Mouse (Mus musculus) CH12.LX (cell line): ENCODE measurements around the gene Ucn. TPM values are rescaled to one million over a fixed set of nuclear protein-coding genes. Genes with fewer than 3 reads are reported as not detected.

Experiments used
- DNase-seq: peaks from one replicate; pipeline ENCODE4 v3.0.0-alpha.2; 2013; ENCODE audit errors: extremely low read depth
- H3K27ac ChIP-seq: 2 replicates; pipeline ENCODE4 v1.5.1; 2012; ENCODE audit warnings: low read depth, mild to moderate bottlenecking, control low read depth, moderate library complexity; ENCODE audit not compliant: insufficient read depth
- H3K27me3 ChIP-seq: replicated peaks from 2 replicates; pipeline ENCODE3; 2012; ENCODE audit warnings: inconsistent platforms
- H3K36me3 ChIP-seq, 2 experiments: replicated peaks in 1 of 2; 2 replicates each; pipeline versions ENCODE3 to v1.6.1; 2012; ENCODE audit warnings: inconsistent platforms in 1 of 2, low read length in 1 of 2, mild to moderate bottlenecking in 1 of 2, mixed read lengths in 1 of 2, moderate library complexity in 1 of 2; ENCODE audit not compliant: control insufficient read depth in 1 of 2, insufficient read depth in 1 of 2
- H3K4me1 ChIP-seq, 2 experiments: 2 replicates each; pipeline ENCODE4 v1.6.1; 2012; ENCODE audit warnings: inconsistent platforms in 1 of 2, moderate library complexity in 1 of 2; ENCODE audit not compliant: insufficient read depth in 2 of 2, control insufficient read depth in 1 of 2
- H3K4me2 ChIP-seq: 2 replicates; pipeline ENCODE4 v1.6.1; 2012; ENCODE audit warnings: low read depth, mild to moderate bottlenecking, control low read depth; ENCODE audit not compliant: poor library complexity, insufficient read depth, severe bottlenecking
- H3K4me3 ChIP-seq, 3 experiments: fragments of 150-350 bp in 1 of 3; sonication (generic) in 1 of 3; replicated peaks in 1 of 3; 2 replicates each; pipeline versions ENCODE3 to v1.5.1; 2011 to 2012; ENCODE audit warnings: low read depth in 2 of 3, low read length in 2 of 3, mild to moderate bottlenecking in 2 of 3, moderate library complexity in 2 of 3, control low read depth in 1 of 3, improper control_type of control experiment in 1 of 3, inconsistent platforms in 1 of 3, mixed read lengths in 1 of 3; ENCODE audit not compliant: poor library complexity in 1 of 3
- H3K79me2 ChIP-seq: replicated peaks from 2 replicates; pipeline ENCODE4 v1.6.1; 2012; ENCODE audit warnings: mild to moderate bottlenecking, moderate library complexity; ENCODE audit not compliant: control insufficient read depth, poor library complexity, insufficient read depth, severe bottlenecking; ENCODE audit errors: extremely low read depth
- H3K9ac ChIP-seq: 2 replicates; pipeline ENCODE4 v1.6.1; 2012; ENCODE audit warnings: low read depth, mild to moderate bottlenecking, control low read depth, moderate library complexity; ENCODE audit not compliant: insufficient read depth
- H3K9me3 ChIP-seq: replicated peaks from 2 replicates; pipeline ENCODE3; 2012; ENCODE audit warnings: low read length, inconsistent platforms, mixed read lengths
- CTCF ChIP-seq, 2 experiments: IDR thresholded peaks in 1 of 2; conservative IDR thresholded peaks in 1 of 2; 2 replicates each; pipeline ENCODE4 v1.5.1; 2011 to 2012; ENCODE audit warnings: low read depth in 2 of 2, low read length in 2 of 2, improper control_type of control experiment in 1 of 2, inconsistent platforms in 1 of 2, mild to moderate bottlenecking in 1 of 2, moderate library complexity in 1 of 2
- ELF1 ChIP-seq: IDR thresholded peaks from 2 replicates; pipeline ENCODE4 v1.6.1; 2014; ENCODE audit warnings: low read depth, mild to moderate bottlenecking, inconsistent platforms, low read length, improper control_type of control experiment
- GABPA ChIP-seq: IDR thresholded peaks from 2 replicates; pipeline ENCODE4 v1.6.1; 2012; ENCODE audit warnings: low read depth, low read length, improper control_type of control experiment, inconsistent platforms; ENCODE audit not compliant: insufficient replicate concordance
- HCFC1 ChIP-seq: IDR thresholded peaks from 2 replicates; pipeline ENCODE4 v1.6.1; 2012; ENCODE audit warnings: low read depth, mild to moderate bottlenecking, inconsistent platforms, low read length, improper control_type of control experiment
- JUN ChIP-seq: IDR thresholded peaks from 2 replicates; pipeline ENCODE4 v1.6.1; 2011; ENCODE audit warnings: low read depth, mild to moderate bottlenecking, low read length, improper control_type of control experiment, moderate library complexity; ENCODE audit not compliant: insufficient read depth
- JUND ChIP-seq: conservative IDR thresholded peaks from 2 replicates; pipeline ENCODE4 v1.6.1; 2011; ENCODE audit warnings: low read depth, low read length, improper control_type of control experiment
- KAT2A ChIP-seq: IDR thresholded peaks from 2 replicates; pipeline ENCODE4 v1.6.1; 2012; ENCODE audit warnings: low read length, improper control_type of control experiment, inconsistent platforms; ENCODE audit not compliant: insufficient replicate concordance
- MAFK ChIP-seq: IDR thresholded peaks from 2 replicates; pipeline ENCODE4 v1.6.1; 2011; ENCODE audit warnings: low read length, improper control_type of control experiment; ENCODE audit not compliant: insufficient replicate concordance
- MAX ChIP-seq: IDR thresholded peaks from 2 replicates; pipeline ENCODE4 v1.6.1; 2011; ENCODE audit warnings: low read length, improper control_type of control experiment
- MAZ ChIP-seq: IDR thresholded peaks from 2 replicates; pipeline ENCODE4 v1.6.1; 2012; ENCODE audit warnings: low read depth, mild to moderate bottlenecking, inconsistent platforms, low read length, improper control_type of control experiment, moderate library complexity
- MEF2A ChIP-seq: IDR thresholded peaks from 2 replicates; pipeline ENCODE4 v1.6.1; 2014; ENCODE audit warnings: low read depth, mild to moderate bottlenecking, inconsistent platforms, low read length, improper control_type of control experiment, borderline replicate concordance
- NELFE ChIP-seq: IDR thresholded peaks from 2 replicates; pipeline ENCODE4 v1.6.1; 2011; ENCODE audit warnings: low read depth, low read length, improper control_type of control experiment
- NRF1 ChIP-seq: IDR thresholded peaks from 2 replicates; pipeline ENCODE4 v1.6.1; 2014; ENCODE audit warnings: low read depth, mild to moderate bottlenecking, inconsistent platforms, low read length, improper control_type of control experiment, moderate library complexity
- POLR2A ChIP-seq: IDR thresholded peaks from 2 replicates; pipeline ENCODE4 v1.6.1; 2011; ENCODE audit warnings: low read depth, mild to moderate bottlenecking, improper control_type of control experiment, low read length
- POLR2AphosphoS2 ChIP-seq: IDR thresholded peaks from 2 replicates; pipeline ENCODE4 v1.6.1; 2011; ENCODE audit warnings: low read depth, low read length, improper control_type of control experiment
- RAD21 ChIP-seq: IDR thresholded peaks from 2 replicates; pipeline ENCODE4 v1.6.1; 2011; ENCODE audit warnings: low read depth, mild to moderate bottlenecking, low read length, improper control_type of control experiment, moderate library complexity
- TBP ChIP-seq: conservative IDR thresholded peaks from 2 replicates; pipeline ENCODE4 v1.6.1; 2011; ENCODE audit warnings: low read depth, low read length, improper control_type of control experiment
- TCF12 ChIP-seq: IDR thresholded peaks from 2 replicates; pipeline ENCODE4 v1.6.1; 2014; ENCODE audit warnings: low read depth, mild to moderate bottlenecking, inconsistent platforms, low read length, improper control_type of control experiment
- UBTF ChIP-seq: IDR thresholded peaks from 2 replicates; pipeline ENCODE4 v1.6.1; 2012; ENCODE audit warnings: low read depth, mild to moderate bottlenecking, inconsistent platforms, low read length, improper control_type of control experiment, moderate library complexity
- USF1 ChIP-seq: IDR thresholded peaks from 2 replicates; pipeline ENCODE4 v1.6.1; 2014; ENCODE audit warnings: low read depth, mild to moderate bottlenecking, inconsistent platforms, low read length, improper control_type of control experiment
- ZC3H11A ChIP-seq: IDR thresholded peaks from 2 replicates; pipeline ENCODE4 v1.6.1; 2012; ENCODE audit warnings: low read depth, mild to moderate bottlenecking, inconsistent platforms, low read length, improper control_type of control experiment
- ZKSCAN1 ChIP-seq: IDR thresholded peaks from 2 replicates; pipeline ENCODE4 v1.6.1; 2012; ENCODE audit warnings: low read depth, inconsistent platforms, low read length, improper control_type of control experiment, borderline replicate concordance
- ZNF384 ChIP-seq: IDR thresholded peaks from 2 replicates; pipeline ENCODE4 v1.6.1; 2012; ENCODE audit warnings: low read depth, low read length, improper control_type of control experiment, inconsistent platforms
- dilution Hi-C: fragments of 300-500 bp; cut with MboI; formaldehyde crosslinking; loops from 2 replicates; pipeline ENCODE4 v1.14.3; 2020; ENCODE audit warnings: low sequenced_read_pairs; ENCODE audit not compliant: extremely low pct_unique_long_range_greater_than_20kb, extremely low pct_ligation_motif_present
- in situ Hi-C: fragments of 300-500 bp; cut with MboI; formaldehyde crosslinking; loops from 3 replicates; pipeline ENCODE4 v1.14.3; 2019; ENCODE audit warnings: low sequenced_read_pairs, low pct_ligation_motif_present, low pct_unique_long_range_greater_than_20kb, mixed read lengths
- polyA plus RNA-seq: library from polyadenylated mRNA; unstranded; fragments of >175 nt; gene quantifications from 2 replicates; pipeline ENCODE4 v1.2.1, GENCODE M21; 2012; ENCODE audit warnings: low read depth; ENCODE audit not compliant: insufficient read length
- total RNA-seq, 2 experiments: library from RNA; depleted of rRNA; stranded (reverse); fragments of 300-350 nt in 1 of 2; fragments of >200 nt in 1 of 2; gene quantifications; 2 replicates each; pipeline ENCODE4 v1.2.3; 2012 to 2014

Ucn gene
- total and polyA plus RNA-seq, 3 experiments, result not detected

GRCm38 (mm10) chr5:31168630-31169029, 30.0 kb upstream of the Ucn start:
- no peaks in the 10 kb centered on the region for H3K27me3 ChIP-seq
- TF ChIP-seq MAFK (no peak), MAX (no peak), ZKSCAN1 (no peak), CTCF (conservative IDR thresholded peaks at IDR 0.05 in 1 of 2, IDR thresholded peaks at IDR 0.05 in 1 of 2; ENCODE audit: low read depth in 2 of 2, low read length in 2 of 2) (no peak), MAZ (no peak), HCFC1 (no peak), JUND (no peak), ZNF384 (no peak), TCF12 (no peak)
- peaks cover 74 to 92% of the 10 kb centered on the region in 2 experiments for H3K36me3 ChIP-seq
- no peaks in the 10 kb centered on the region for H3K9me3 ChIP-seq
- DNase-seq, result no peak
- H3K4me3 ChIP-seq, result no peak overlapping the region
- dilution Hi-C loops, result no loop called here
- 0 out of 2 replicates have a peak, but pooled peaks cover 6% of the 10 kb centered on the region for H3K79me2 ChIP-seq
- in situ Hi-C loops, result no loop called here
- no peak overlapping the region for H3K27ac ChIP-seq
- no peaks in the 10 kb centered on the region for H3K4me1 ChIP-seq
- H3K9ac ChIP-seq, result no peak overlapping the region
- H3K4me2 ChIP-seq, result no peak overlapping the region

GRCm38 (mm10) chr5:31164878-31165277, 26.2 kb upstream of the Ucn start:
- Histone ChIP-seq H3K4me2 (no peak overlapping the region), H3K9ac (no peak overlapping the region)
- TF ChIP-seq TBP (no peak), MEF2A (no peak), JUN (no peak), CTCF (conservative IDR thresholded peaks at IDR 0.05 in 1 of 2, IDR thresholded peaks at IDR 0.05 in 1 of 2; ENCODE audit: low read depth in 2 of 2, low read length in 2 of 2) (no peak), POLR2A (no peak)

GRCm38 (mm10) chr5:31162462-31162861, 23.8 kb upstream of the Ucn start:
- no peak for DNase-seq
- H3K79me2 ChIP-seq, result peaks cover 6% of the 10 kb centered on the region; the same call in 1 of the 2 replicates
- no peak overlapping the region for H3K4me3 ChIP-seq
- in situ Hi-C loops, result no loop called here
- H3K27ac ChIP-seq, result no peak overlapping the region
- dilution Hi-C loops, result no loop called here
- H3K36me3 ChIP-seq, result peaks cover 71 to 96% of the 10 kb centered on the region in 2 experiments
- H3K4me2 ChIP-seq, result no peak overlapping the region
- TF ChIP-seq RAD21 (no peak), JUND (no peak), NRF1 (no peak), MAZ (no peak), GABPA (no peak), NELFE (no peak), MAX (no peak), CTCF (conservative IDR thresholded peaks at IDR 0.05 in 1 of 2, IDR thresholded peaks at IDR 0.05 in 1 of 2; ENCODE audit: low read depth in 2 of 2, low read length in 2 of 2) (no peak), MEF2A (no peak), HCFC1 (no peak), POLR2AphosphoS2 (no peak), ZC3H11A (no peak), POLR2A (no peak), UBTF (no peak), ELF1 (no peak), USF1 (no peak), JUN (no peak), KAT2A (no peak), TBP (no peak)
- no peaks in the 10 kb centered on the region for H3K27me3 ChIP-seq
- H3K9me3 ChIP-seq, result no peaks in the 10 kb centered on the region
- H3K9ac ChIP-seq, result no peak overlapping the region
- H3K4me1 ChIP-seq, result no peaks in the 10 kb centered on the region

More at GRCm38 (mm10) chr5:31164878-31165277, 26.2 kb upstream of the Ucn start:
- Histone ChIP-seq H3K9me3 (no peaks in the 10 kb centered on the region), H3K4me1 (no peaks in the 10 kb centered on the region), H3K4me3 (no peak overlapping the region), H3K36me3 (peaks cover 71 to 96% of the 10 kb centered on the region in 2 experiments), H3K27me3 (no peaks in the 10 kb centered on the region), H3K27ac (no peak overlapping the region), H3K79me2 (peaks cover 6% of the 10 kb centered on the region; the same call in 1 of the 2 replicates)
- no peak for DNase-seq
- dilution Hi-C loops (no loop called here), in situ Hi-C loops (no loop called here)
